Mouse (Mus musculus) limb, embryonic 14.5 days (tissue): ENCODE measurements around the gene Hoxd10. TPM values are rescaled to one million over a fixed set of nuclear protein-coding genes. Genes with fewer than 3 reads are reported as not detected.

Experiments used
- ATAC-seq: fragments of 200-750 bp; cut with Nextera tagmentation; 2 replicates; pipeline ENCODE4 v1.8.0; 2017; ENCODE audit warnings: low read depth, moderate number of reproducible peaks, moderate TSS enrichment; ENCODE audit not compliant: low FRiP score
- DNase-seq: peaks from one replicate; pipeline ENCODE4 v3.0.0-alpha.2; 2015; ENCODE audit warnings: low spot score
- H3K27ac ChIP-seq: fragments of 300-500 bp; sonication (generic); replicated peaks from 2 replicates; pipeline ENCODE4 v1.5.1; 2014; ENCODE audit warnings: low read depth, mild to moderate bottlenecking, low read length, moderate library complexity, mixed read lengths
- H3K27me3 ChIP-seq: fragments of 300-500 bp; sonication (generic); 2 replicates; pipeline ENCODE4 v1.6.1; 2014; ENCODE audit warnings: low read length, mixed read lengths; ENCODE audit not compliant: control insufficient read depth, insufficient read depth
- H3K36me3 ChIP-seq: fragments of 300-500 bp; sonication (generic); 2 replicates; pipeline ENCODE4 v1.6.1; 2014; ENCODE audit warnings: mild to moderate bottlenecking, low read length, moderate library complexity, mixed read lengths; ENCODE audit not compliant: control insufficient read depth, insufficient read depth
- H3K4me1 ChIP-seq: fragments of 300-500 bp; sonication (generic); 2 replicates; pipeline ENCODE4 v1.6.1; 2014; ENCODE audit warnings: antibody characterized with exemption, low read length, mixed read lengths; ENCODE audit not compliant: control insufficient read depth, insufficient read depth
- H3K4me2 ChIP-seq: fragments of 300-500 bp; sonication (generic); replicated peaks from 2 replicates; pipeline ENCODE4 v1.6.1; 2014; ENCODE audit warnings: low read depth, mild to moderate bottlenecking, low read length, moderate library complexity; ENCODE audit not compliant: severe bottlenecking
- H3K4me3 ChIP-seq: fragments of 300-500 bp; sonication (generic); replicated peaks from 2 replicates; pipeline ENCODE4 v1.5.1; 2014; ENCODE audit warnings: low read length
- H3K9ac ChIP-seq: fragments of 300-500 bp; sonication (generic); 2 replicates; pipeline ENCODE4 v1.6.1; 2014; ENCODE audit warnings: mild to moderate bottlenecking, low read depth, low read length, moderate library complexity; ENCODE audit not compliant: severe bottlenecking
- H3K9me3 ChIP-seq: fragments of 300-500 bp; sonication (generic); 2 replicates; pipeline ENCODE4 v1.6.1; 2016; ENCODE audit warnings: low read length; ENCODE audit not compliant: control insufficient read depth
- POLR2A ChIP-seq: fragments of 200-500 bp; IDR thresholded peaks from 2 replicates; pipeline ENCODE4 v1.8.0; 2012; ENCODE audit warnings: inconsistent platforms, mild to moderate bottlenecking, moderate library complexity, borderline replicate concordance; ENCODE audit not compliant: insufficient read depth, insufficient read length; ENCODE audit errors: extremely low read depth
- WGBS: fragments of 180-500 bp; shearing (Covaris S2); extraction: QIAGEN DNeasy Blood & Tissue Kit; methylation state at CpG from one replicate; pipeline ENCODE4 v1.1.7; 2014; 5-methylcytosine and 5-hydroxymethylcytosine counted together
- polyA plus RNA-seq, 2 experiments: library from polyadenylated mRNA; depleted of rRNA in 1 of 2; stranded (reverse) in 1 of 2; unstranded in 1 of 2; fragments of >200 nt; fragmentation: Nextera tagmentation in 1 of 2; extraction: Ambion mirVana in 1 of 2; gene quantifications; 2 replicates each; pipeline versions ENCODE4 v1.2.1 to v1.2.3; 2012 to 2014

Gene Hoxd10
- polyA plus RNA-seq, 2 experiments = 18.3 to 39.4 TPM

- H3K9me3 ChIP-seq = no peaks in the 10 kb centered on the region
- H3K27me3 ChIP-seq = peaks cover 90% of the 10 kb centered on the region
- no peak overlapping the region for H3K9ac ChIP-seq
- H3K4me2 ChIP-seq = no peak overlapping the region
- no peak for TF ChIP-seq POLR2A
- no peak for DNase-seq
- no peak overlapping the region for H3K27ac ChIP-seq
- no peak for ATAC-seq
- H3K4me3 ChIP-seq = no peak overlapping the region
- WGBS = 8% methylated on average over 5 of the region's 5 CpGs
- H3K4me1 ChIP-seq = peaks cover 6% of the 10 kb centered on the region
- H3K36me3 ChIP-seq = no peaks in the 10 kb centered on the region
These were observed 18.0 kb downstream of the Hoxd10 start for GRCm38 (mm10) chr2:74709465-74710419.

GRCm38 (mm10) chr2:74710929-74711543, 19.3 kb downstream of the Hoxd10 start:
- peak overlapping the region; percentile 68 for H3K4me2 ChIP-seq
- no peak for DNase-seq
- H3K9ac ChIP-seq = peak overlapping the region; percentile 58; the same call in 1 of the 2 replicates
- ATAC-seq = no peak
- H3K9me3 ChIP-seq = no peaks in the 10 kb centered on the region
- H3K4me3 ChIP-seq = peak overlapping the region; percentile 47
- no peaks in the 10 kb centered on the region for H3K36me3 ChIP-seq
- no peak overlapping the region for H3K27ac ChIP-seq
- WGBS = under 1% methylated on average over 16 of the region's 16 CpGs
- peaks cover 95% of the 10 kb centered on the region for H3K27me3 ChIP-seq
- no peak for TF ChIP-seq POLR2A
- H3K4me1 ChIP-seq = peaks cover 5% of the 10 kb centered on the region; the same call in 1 of the 2 replicates

GRCm38 (mm10) chr2:74711721-74712621, 20.2 kb downstream of the Hoxd10 start, which contains the start of the genes Hoxd3 and Hoxd4:
Gene Hoxd3, plus strand, starts transcription at chr2:74711927.
Gene Hoxd4, plus strand, starts transcription at chr2:74711929.
- H3K27me3 ChIP-seq = peaks cover 95% of the 10 kb centered on the region
- ATAC-seq (0 out of 2 replicates have a peak, but pooled peaks have one; percentile 29), DNase-seq (peak; percentile 71)
- peaks cover 5% of the 10 kb centered on the region; the same call in 1 of the 2 replicates for H3K4me1 ChIP-seq
- WGBS = 1% methylated on average over 65 of the region's 65 CpGs
- TF ChIP-seq POLR2A = no peak
- H3K27ac ChIP-seq = peak within 1 kb of the TSS; percentile 58
- H3K9ac ChIP-seq = peak within 1 kb of the TSS; percentile 58
- peak within 1 kb of the TSS; percentile 47 for H3K4me3 ChIP-seq
- H3K4me2 ChIP-seq = peak within 1 kb of the TSS; percentile 68
- no peaks in the 10 kb centered on the region for H3K9me3 ChIP-seq
- no peaks in the 10 kb centered on the region for H3K36me3 ChIP-seq

- Histone ChIP-seq H3K4me3 (peak overlapping the region; percentile 47), H3K36me3 (no peaks in the 10 kb centered on the region), H3K4me1 (peaks cover 5% of the 10 kb centered on the region; the same call in 1 of the 2 replicates), H3K9me3 (no peaks in the 10 kb centered on the region), H3K27me3 (peaks cover 94% of the 10 kb centered on the region), H3K27ac (no peak overlapping the region), H3K9ac (no peak overlapping the region), H3K4me2 (peak overlapping the region; percentile 48; the same call in 1 of the 2 replicates)
- WGBS = 7% methylated on average over 19 of the region's 19 CpGs
- TF ChIP-seq POLR2A = no peak
- ATAC-seq (no peak), DNase-seq (no peak)
These were observed 21.8 kb downstream of the Hoxd10 start for GRCm38 (mm10) chr2:74713239-74714150.
